15 mouse cellular contexts compared by ENCODE assay signal in the genomic region with DNA sequence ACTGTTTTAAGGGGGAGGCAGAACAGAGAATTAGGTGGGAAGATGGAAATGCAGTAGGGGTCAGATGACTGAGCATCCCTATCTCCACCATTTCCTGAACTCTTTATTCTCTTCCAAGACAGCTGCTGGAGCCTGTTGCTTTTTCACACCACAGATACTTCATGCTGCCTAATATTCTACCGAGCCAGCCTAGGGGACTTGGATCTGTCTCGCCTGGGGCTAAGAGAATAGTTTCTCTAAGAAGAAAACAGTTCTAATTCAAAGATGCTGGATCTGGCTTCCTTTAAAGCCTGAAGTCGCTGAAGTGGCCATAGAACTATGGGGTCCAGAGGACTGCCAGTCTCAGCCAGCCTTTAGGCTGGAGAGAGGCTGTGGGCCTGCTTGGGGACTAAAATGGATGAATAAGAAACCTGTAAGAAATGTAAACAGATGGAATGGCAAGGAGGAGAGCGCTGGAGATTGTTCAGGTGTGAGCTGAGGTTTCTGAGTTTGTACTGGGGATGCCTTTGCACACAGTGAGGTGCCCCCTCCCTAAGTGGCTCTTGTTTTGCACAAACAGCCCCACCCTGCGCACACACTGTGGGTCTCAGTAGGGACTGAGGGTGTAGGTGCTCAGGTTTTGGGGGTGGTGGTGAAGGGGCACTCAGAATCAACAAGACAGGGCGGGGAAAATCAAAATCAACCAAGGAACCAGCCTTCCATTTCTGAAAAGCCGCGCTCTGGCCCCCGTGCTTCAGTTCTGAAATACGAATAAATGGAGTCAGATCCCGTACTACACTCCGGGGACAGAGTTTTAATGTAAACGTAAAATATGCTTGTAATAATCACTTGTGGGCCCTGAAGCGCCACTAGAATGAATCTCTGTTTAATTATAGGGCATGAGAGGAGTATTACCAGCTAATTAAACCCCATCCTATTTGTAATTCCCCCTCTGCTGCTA. TPM values are rescaled to one million over a fixed set of nuclear protein-coding genes. Genes with fewer than 3 reads are reported as not detected.
DNase-seq lines count a peak whose midpoint lies in the region; ATAC-seq and TF ChIP-seq lines count a peak whose summit lies in the region.
"Had no signal": no experiment of that assay in that cellular context is flagged by ENCODE, and none has a peak within 500 bp of the region (broad histone marks: within the 10 kb centered on the region; RNA-seq: fewer than 3 reads in every experiment).

No protein-coding gene starts in this region.

- peak overlapping the region; percentile 83 for H3K4me2 ChIP-seq in heart, embryonic 14.5 days (ENCODE audit: low read length)
- H3K4me2 ChIP-seq in neural tube, embryonic 15.5 days = no peak overlapping the region
- H3K4me2 ChIP-seq in stomach, postnatal 0 days (replicated peaks; ENCODE audit: low read depth) = peak overlapping the region; percentile 41; the same call in 1 of the 2 replicates

- no peak for ATAC-seq in heart, embryonic 14.5 days (ENCODE audit: insufficient number of reproducible peaks, insufficient read depth, low FRiP score, low read depth)
- ATAC-seq in neural tube, embryonic 15.5 days (ENCODE audit: low FRiP score) = no peak
- no peak for ATAC-seq in stomach, postnatal 0 days (ENCODE audit: low FRiP score, low TSS enrichment)
- no peak for ATAC-seq in megakaryocyte, adult 5-6 weeks (ENCODE audit: poor library complexity, severe bottlenecking)
- ATAC-seq: activated CD4-positive, CD25-positive, alpha-beta regulatory T cell, adult 4 months had no signal

- H3K4me1 ChIP-seq in heart, embryonic 14.5 days (ENCODE audit: control insufficient read depth in 2 of 2, insufficient read depth in 2 of 2, low read length in 2 of 2) = peaks cover 25 to 51% of the 10 kb centered on the region in 2 experiments
- peaks cover 9% of the 10 kb centered on the region for H3K4me1 ChIP-seq in neural tube, embryonic 15.5 days
- H3K4me1 ChIP-seq in limb, embryonic 10.5 days = peaks cover 87% of the 10 kb centered on the region
- H3K4me1 ChIP-seq in stomach, postnatal 0 days (replicated peaks; ENCODE audit: control insufficient read depth, insufficient read depth) = 0 out of 2 replicates have a peak, but pooled peaks cover 2% of the 10 kb centered on the region

- peak overlapping the region in 1 of 2 experiments; percentile 49; a peak in 2 of 4 replicates for H3K4me3 ChIP-seq in heart, embryonic 14.5 days (ENCODE audit: control insufficient read depth in 1 of 2, insufficient read depth in 1 of 2, low read depth in 1 of 2, low read length in 2 of 2)
- H3K4me3 ChIP-seq in neural tube, embryonic 15.5 days (replicated peaks) = no peak overlapping the region
- peak overlapping the region; percentile 52 for H3K4me3 ChIP-seq in limb, embryonic 10.5 days
- H3K4me3 ChIP-seq in stomach, postnatal 0 days (ENCODE audit: low read depth, low read length) = no peak overlapping the region

- TF ChIP-seq CTCF in stomach, postnatal 0 days (IDR thresholded peaks at IDR 0.05; ENCODE audit: low read depth) = no peak

- H3K9ac ChIP-seq in heart, embryonic 14.5 days (ENCODE audit: low read length) = peak overlapping the region; percentile 78
- H3K9ac ChIP-seq in neural tube, embryonic 15.5 days (replicated peaks) = no peak overlapping the region
- H3K9ac ChIP-seq in stomach, postnatal 0 days (ENCODE audit: low read length) = no peak overlapping the region
- H3K9ac ChIP-seq: midbrain, embryonic 12.5 days; neural tube, embryonic 13.5 days had no signal

- 51% methylated on average over 14 of the region's 14 CpGs for WGBS in heart, embryonic 14.5 days
- WGBS in neural tube, embryonic 15.5 days = 5% methylated on average over 14 of the region's 14 CpGs
- 19% methylated on average over 14 of the region's 14 CpGs for WGBS in limb, embryonic 10.5 days
- WGBS in stomach, postnatal 0 days = 37% methylated on average over 14 of the region's 14 CpGs

- H3K27me3 ChIP-seq in heart, embryonic 14.5 days (ENCODE audit: control insufficient read depth, insufficient read depth, low read length) = no peaks in the 10 kb centered on the region
- peaks cover 98% of the 10 kb centered on the region for H3K27me3 ChIP-seq in neural tube, embryonic 15.5 days (replicated peaks)
- H3K27me3 ChIP-seq in limb, embryonic 10.5 days (ENCODE audit: low read depth, poor library complexity, severe bottlenecking) = peaks cover 99% of the 10 kb centered on the region
- H3K27me3 ChIP-seq in stomach, postnatal 0 days (ENCODE audit: control insufficient read depth, insufficient read depth, low read length) = peaks cover 25% of the 10 kb centered on the region; the same call in 1 of the 2 replicates

- H3K9me3 ChIP-seq in heart, embryonic 14.5 days (ENCODE audit: control insufficient read depth, low read length) = no peaks in the 10 kb centered on the region
- no peaks in the 10 kb centered on the region for H3K9me3 ChIP-seq in neural tube, embryonic 15.5 days (replicated peaks)
- no peaks in the 10 kb centered on the region for H3K9me3 ChIP-seq in limb, embryonic 10.5 days (replicated peaks)
- H3K9me3 ChIP-seq in stomach, postnatal 0 days (ENCODE audit: control insufficient read depth, low read length) = no peaks in the 10 kb centered on the region
- H3K9me3 ChIP-seq: midbrain, embryonic 12.5 days; neural tube, embryonic 13.5 days had no signal

- no peak for DNase-seq in heart, adult 18-20 months
- peak; percentile 46 for DNase-seq in neural tube, embryonic 10.5 days (ENCODE audit: extremely low spot score, low spot score)
- DNase-seq in limb, embryonic 10.5 days (ENCODE audit: low spot score) = peak; percentile 34
- peak; percentile 11 for DNase-seq in stomach, postnatal 0 days (ENCODE audit: low spot score)
- DNase-seq in frontal cortex, adult 2 months (ENCODE audit: extremely low spot score in 1 of 2, low spot score in 1 of 2) = no peak
- DNase-seq: kidney, adult 18-20 months; left cerebral cortex, postnatal 4 days had no signal

- peaks cover 5% of the 10 kb centered on the region; the same call in 1 of the 2 replicates for H3K36me3 ChIP-seq in heart, embryonic 14.5 days (ENCODE audit: control insufficient read depth, insufficient read depth, low read length)
- H3K36me3 ChIP-seq in neural tube, embryonic 15.5 days = no peaks in the 10 kb centered on the region
- H3K36me3 ChIP-seq in limb, embryonic 10.5 days = no peaks in the 10 kb centered on the region
- H3K36me3 ChIP-seq in stomach, postnatal 0 days (ENCODE audit: control insufficient read depth, insufficient read depth, low read length) = no peaks in the 10 kb centered on the region
- H3K36me3 ChIP-seq: midbrain, embryonic 12.5 days; neural tube, embryonic 13.5 days had no signal

- no peak for TF ChIP-seq EP300 in stomach, postnatal 0 days (optimal IDR thresholded peaks at IDR 0.05)

- peak overlapping the region in 1 of 2 experiments; percentile 79; a peak in 1 of 4 replicates for H3K27ac ChIP-seq in heart, embryonic 14.5 days (replicated peaks in 1 of 2; ENCODE audit: control insufficient read depth in 1 of 2, insufficient read depth in 1 of 2, low read depth in 2 of 2, low read length in 2 of 2)
- H3K27ac ChIP-seq in neural tube, embryonic 15.5 days (replicated peaks) = no peak overlapping the region
- peak overlapping the region; percentile 91 for H3K27ac ChIP-seq in limb, embryonic 10.5 days
- no peak overlapping the region for H3K27ac ChIP-seq in stomach, postnatal 0 days (replicated peaks)
- H3K27ac ChIP-seq: midbrain, embryonic 12.5 days; neural tube, embryonic 13.5 days had no signal

RNA-seq across cellular contexts. Expression of gene Hand2, which starts 19.2 kb away (rescaled TPM):
- 16.3 and 17.4 TPM in 2 replicates for polyA plus RNA-seq in heart, embryonic 14.5 days (2014; fragmentation: Nextera tagmentation; extraction: Ambion mirVana)
- 10 to 100 TPM; 76.2 to 83.1 TPM for total RNA-seq in heart, adult 18-20 months (2021)
- polyA plus RNA-seq in neural tube, embryonic 15.5 days (2015; fragmentation: Nextera tagmentation; extraction: Ambion mirVana) = 1.0 TPM in 1 of 2 replicates, not detected in the other
- 9.8 and 10.1 TPM in 2 replicates for polyA plus RNA-seq in limb, embryonic 10.5 days (2016; fragmentation: Nextera tagmentation; extraction: Ambion mirVana)
- polyA plus RNA-seq in stomach, postnatal 0 days (2015; fragmentation: Nextera tagmentation; extraction: Ambion mirVana) = 6.8 and 7.7 TPM in 2 replicates
- total RNA-seq in megakaryocyte, adult 5-6 weeks (2015) = not detected in 2 replicates
- total RNA-seq in megakaryocyte, adult 5-6 weeks (2017) = not detected in 2 replicates
- 0.04 and 0.38 TPM in 2 replicates for polyA plus RNA-seq in frontal cortex, adult 2 months (2012; rRNA removed)
- total RNA-seq: gastrocnemius, adult 18-20 months; layer of hippocampus, postnatal 10 days; left cerebral cortex, postnatal 4 days had no signal
- polyA plus RNA-seq: activated CD4-positive, CD25-positive, alpha-beta regulatory T cell, adult 4 months; midbrain, embryonic 12.5 days had no signal

Comparison
In these comparisons a context has a peak if more than half of its experiments do, and no peak if none do; other contexts are left out.
1. DNase-seq: peak in neural tube, embryonic 10.5 days (single experiment), limb, embryonic 10.5 days (single experiment) and stomach, postnatal 0 days (single experiment); none in heart, adult 18-20 months (0 of 2) and frontal cortex, adult 2 months (0 of 2).